Mouse (Mus musculus) lung, postnatal 4 days (tissue): ENCODE measurements around the gene Col13a1.

Experiments used
- DNase-seq, 2 experiments: peaks; one replicate each; pipeline ENCODE4 v3.0.0; 2021

Col13a1 gene

GRCm38 (mm10) chr10:61826753-61827435, 152.0 kb downstream of the Col13a1 start:
- no peak for DNase-seq

GRCm38 (mm10) chr10:61825979-61826752, 152.7 kb downstream of the Col13a1 start:
- DNase-seq: no peak

- no peak for DNase-seq
Measured at GRCm38 (mm10) chr10:61825536-61825935, 153.4 kb downstream of the Col13a1 start.

GRCm38 (mm10) chr10:61823731-61824115, 155.2 kb downstream of the Col13a1 start:
- DNase-seq: no peak

- no peak for DNase-seq
Measured at GRCm38 (mm10) chr10:61822968-61823730, 155.8 kb downstream of the Col13a1 start.

GRCm38 (mm10) chr10:61820050-61820449, 158.9 kb downstream of the Col13a1 start:
- no peak for DNase-seq

- no peak for DNase-seq
Measured at GRCm38 (mm10) chr10:61811987-61812386, 166.9 kb downstream of the Col13a1 start.

GRCm38 (mm10) chr10:61798133-61798576, 180.8 kb downstream of the Col13a1 start:
- DNase-seq: peak in 1 of 2 experiments; percentile 49

GRCm38 (mm10) chr10:61795458-61795857, 183.4 kb downstream of the Col13a1 start:
- DNase-seq: no peak

GRCm38 (mm10) chr10:61794971-61795370, 183.9 kb downstream of the Col13a1 start:
- DNase-seq: no peak

- no peak for DNase-seq
Measured at GRCm38 (mm10) chr10:61793015-61793414, 185.9 kb downstream of the Col13a1 start.

- no peak for DNase-seq
Measured at GRCm38 (mm10) chr10:61788499-61788898, 190.4 kb downstream of the Col13a1 start.
